In genomic region chr12:64967470-64967869, GRCm38 (mm10) we compare ENCODE assay signal across 8 mouse cellular contexts. TPM values are rescaled to one million over a fixed set of nuclear protein-coding genes. Genes with fewer than 3 reads are reported as not detected.
DNase-seq lines count a peak whose midpoint lies in the region; ATAC-seq lines count a peak whose summit lies in the region.

No protein-coding gene starts in this region.

- no peaks in the 10 kb centered on the region for H3K27me3 ChIP-seq in heart, embryonic 15.5 days
- no peaks in the 10 kb centered on the region for H3K27me3 ChIP-seq in midbrain, embryonic 12.5 days

- peak; percentile 18 to 21 for DNase-seq in spleen, postnatal 10 days (ENCODE audit: low spot score in 2 of 2)
- no peak for DNase-seq in spleen, postnatal 14 days (ENCODE audit: low spot score in 2 of 2)
- DNase-seq in cerebellum, postnatal 14 days: peak; percentile 6 to 19
- DNase-seq in kidney, postnatal 36 days: peak; percentile 30 to 48
- DNase-seq in frontal cortex, postnatal 14 days (ENCODE audit: low spot score in 2 of 2): no peak
- DNase-seq in urinary bladder, postnatal 36 days (ENCODE audit: low spot score in 2 of 2): no peak

- no peak for ATAC-seq in heart, embryonic 15.5 days (replicated peaks; ENCODE audit: insufficient number of reproducible peaks, insufficient read depth, low FRiP score, low read depth)
- ATAC-seq in midbrain, embryonic 12.5 days (ENCODE audit: low FRiP score, low read depth): no peak

- H3K4me3 ChIP-seq in heart, embryonic 15.5 days: peak overlapping the region; percentile 95
- peak overlapping the region; percentile 67 for H3K4me3 ChIP-seq in midbrain, embryonic 12.5 days

- H3K4me2 ChIP-seq in heart, embryonic 15.5 days: peak overlapping the region; percentile 87
- peak overlapping the region; percentile 98 for H3K4me2 ChIP-seq in midbrain, embryonic 12.5 days (replicated peaks)

- H3K4me1 ChIP-seq in heart, embryonic 15.5 days (replicated peaks): peaks cover 35% of the 10 kb centered on the region
- H3K4me1 ChIP-seq in midbrain, embryonic 12.5 days: peaks cover 48% of the 10 kb centered on the region

- H3K27ac ChIP-seq in heart, embryonic 15.5 days: peak overlapping the region; percentile 17; the same call in 1 of the 2 replicates
- 0 out of 2 replicates have a peak overlapping the region, but pooled peaks have one; percentile 20 for H3K27ac ChIP-seq in midbrain, embryonic 12.5 days (replicated peaks)

- under 1% methylated on average over 9 of the region's 9 CpGs for WGBS in heart, embryonic 15.5 days
- 2% methylated on average over 9 of the region's 9 CpGs for WGBS in midbrain, embryonic 12.5 days

- H3K9ac ChIP-seq in heart, embryonic 15.5 days: peak overlapping the region; percentile 97
- peak overlapping the region; percentile 92 for H3K9ac ChIP-seq in midbrain, embryonic 12.5 days (replicated peaks)

- no peaks in the 10 kb centered on the region for H3K36me3 ChIP-seq in heart, embryonic 15.5 days
- H3K36me3 ChIP-seq in midbrain, embryonic 12.5 days: no peaks in the 10 kb centered on the region

- H3K9me3 ChIP-seq in heart, embryonic 15.5 days (replicated peaks): no peaks in the 10 kb centered on the region
- no peaks in the 10 kb centered on the region for H3K9me3 ChIP-seq in midbrain, embryonic 12.5 days

RNA-seq across cellular contexts. Expression of gene Togaram1, which starts 1.9 kb away (rescaled TPM):
- 14.0 and 16.5 TPM in 2 replicates for polyA plus RNA-seq in heart, embryonic 15.5 days (2015; fragmentation: Nextera tagmentation; extraction: Ambion mirVana)
- polyA plus RNA-seq in midbrain, embryonic 12.5 days (2016; fragmentation: Nextera tagmentation; extraction: Ambion mirVana): 27.5 and 33.4 TPM in 2 replicates

RNA-seq across cellular contexts. Expression of gene Klhl28, which starts 2.1 kb away (rescaled TPM):
- polyA plus RNA-seq in heart, embryonic 15.5 days (2015; fragmentation: Nextera tagmentation; extraction: Ambion mirVana): 8.9 and 10.9 TPM in 2 replicates
- 19.5 and 20.4 TPM in 2 replicates for polyA plus RNA-seq in midbrain, embryonic 12.5 days (2016; fragmentation: Nextera tagmentation; extraction: Ambion mirVana)

RNA-seq across cellular contexts. Expression of gene Gm527, which starts 49.8 kb away (rescaled TPM):
- 1.3 and 1.9 TPM in 2 replicates for polyA plus RNA-seq in heart, embryonic 15.5 days (2015; fragmentation: Nextera tagmentation; extraction: Ambion mirVana)
- polyA plus RNA-seq in midbrain, embryonic 12.5 days (2016; fragmentation: Nextera tagmentation; extraction: Ambion mirVana): 2.9 and 3.7 TPM in 2 replicates

Comparison
In these comparisons a context has a peak if more than half of its experiments do, and no peak if none do; other contexts are left out.
1. DNase-seq: peak in spleen, postnatal 10 days (2 of 2), cerebellum, postnatal 14 days (2 of 2) and kidney, postnatal 36 days (2 of 2); none in spleen, postnatal 14 days (0 of 2), frontal cortex, postnatal 14 days (0 of 2) and urinary bladder, postnatal 36 days (0 of 2).